In genomic region chr3:101070796-101071235, GRCm38 (mm10) we compare ENCODE assay signal across 10 mouse cellular contexts. TPM values are rescaled to one million over a fixed set of nuclear protein-coding genes. Genes with fewer than 3 reads are reported as not detected.
DNase-seq lines count a peak whose midpoint lies in the region; TF ChIP-seq lines count a peak whose summit lies in the region.
"Had no signal": no experiment of that assay in that cellular context is flagged by ENCODE, and none has a peak within 500 bp of the region (broad histone marks: within the 10 kb centered on the region; RNA-seq: fewer than 3 reads in every experiment).

No protein-coding gene starts in this region.

- peak overlapping the region; percentile 60 for H3K27ac ChIP-seq in embryonic fibroblast, embryonic 13.5 days (ENCODE audit: insufficient read depth, low read length)
- H3K27ac ChIP-seq: liver, embryonic 13.5 days had no signal

- peaks cover 39% of the 10 kb centered on the region for H3K4me1 ChIP-seq in embryonic fibroblast, embryonic 13.5 days (ENCODE audit: control insufficient read depth, insufficient read depth, low read length)
- H3K4me1 ChIP-seq: liver, embryonic 13.5 days had no signal

- H3K4me3 ChIP-seq in embryonic fibroblast, embryonic 13.5 days (ENCODE audit: insufficient read depth, low read length), result no peak overlapping the region
- H3K4me3 ChIP-seq: liver, embryonic 13.5 days had no signal

- DNase-seq in Muller cell, postnatal 12 days (ENCODE audit: inconsistent ontology term), result peak; percentile 41
- DNase-seq in heart, postnatal 25 days (ENCODE audit: low spot score), result peak; percentile 46
- peak; percentile 30 to 56 for DNase-seq in lung, postnatal 4 days
- DNase-seq in cerebellum, adult 8-10 months, result no peak
- DNase-seq in spleen, postnatal 10 days (ENCODE audit: low spot score in 2 of 2), result no peak
- no peak for DNase-seq in cerebellum, adult 18-20 months
- no peak for DNase-seq in left cerebral cortex, postnatal 10 days (ENCODE audit: extremely low spot score in 1 of 2, low spot score in 2 of 2)
- DNase-seq: liver, embryonic 13.5 days had no signal

- intact Hi-C loops in heart, postnatal 25 days (cut with DNase I), result loop anchor here (5.0 kb wide), 1 partner anchor 74 kb away; no protein-coding TSS in a partner anchor
- intact Hi-C loops in left cerebral cortex, postnatal 10 days (cut with DNase I), result no loop called here

- TF ChIP-seq POLR2A in embryonic fibroblast, embryonic 13.5 days (IDR thresholded peaks at IDR 0.05; ENCODE audit: low read depth, low read length), result no peak

- TF ChIP-seq CTCF in embryonic fibroblast, embryonic 13.5 days (IDR thresholded peaks at IDR 0.05; ENCODE audit: borderline replicate concordance, insufficient read depth, low read length), result no peak

RNA-seq across cellular contexts. Expression of gene Ptgfrn, which starts 39.3 kb away (rescaled TPM):
- polyA plus RNA-seq in embryonic fibroblast, embryonic 13.5 days (2011; ENCODE audit: insufficient read length, low read depth, missing spikeins), result 63.0 and 70.5 TPM in 2 replicates
- total RNA-seq in heart, postnatal 25 days (2021), result 10 to 100 TPM; 31.0 to 34.9 TPM
- 10 to 100 TPM; 43.3 to 46.2 TPM for total RNA-seq in left cerebral cortex, postnatal 10 days (2021)
- total RNA-seq: MEL had no signal

RNA-seq across cellular contexts. Expression of gene Cd101, which starts 41.5 kb away (rescaled TPM):
- not detected in 2 replicates for polyA plus RNA-seq in embryonic fibroblast, embryonic 13.5 days (2011; ENCODE audit: insufficient read length, low read depth, missing spikeins)
- total RNA-seq in heart, postnatal 25 days (2021), result under 1 TPM; 0.23 to 0.25 TPM
- total RNA-seq in left cerebral cortex, postnatal 10 days (2021), result under 1 TPM; 0.10 to 0.30 TPM
- total RNA-seq: MEL had no signal

Comparison
In these comparisons a context has a peak if more than half of its experiments do, and no peak if none do; other contexts are left out.
1. DNase-seq: peak in Muller cell, postnatal 12 days (single experiment), heart, postnatal 25 days (single experiment) and lung, postnatal 4 days (2 of 2); none in cerebellum, adult 8-10 months (single experiment), spleen, postnatal 10 days (0 of 2), cerebellum, adult 18-20 months (0 of 2) and left cerebral cortex, postnatal 10 days (0 of 2).